Mouse (Mus musculus) heart, adult 2 months (tissue): Measurements from ENCODE around the gene Abhd12.

Source experiments
- CTCF ChIP-seq: fragments of 200-600 bp; IDR thresholded peaks from 2 replicates; pipeline ENCODE4 v1.8.1; 2022; ENCODE audit warnings: antibody characterized with exemption, mild to moderate bottlenecking, moderate library complexity
- EP300 ChIP-seq: fragments of 200-500 bp; IDR thresholded peaks from 2 replicates; pipeline ENCODE4 v1.6.1; 2011; ENCODE audit warnings: low read depth, low read length, control low read depth; ENCODE audit not compliant: insufficient read depth

GRCm38 (mm10) chr2:150900341-150900740 lies 4.2 kb downstream of the Abhd12 start:
- TF ChIP-seq CTCF (no peak), EP300 (no peak)
